ENCODE assay signal across 27 mouse cellular contexts in genomic region chr13:113656639-113657038, GRCm38 (mm10). TPM values are rescaled to one million over a fixed set of nuclear protein-coding genes. Genes with fewer than 3 reads are reported as not detected.
A peak's percentile ranks its signal among the peaks of the same experiment; 100 is the strongest.
DNase-seq lines count a peak whose midpoint lies in the region; ATAC-seq and TF ChIP-seq lines count a peak whose summit lies in the region.
"Had no signal": no experiment of that assay in that cellular context is flagged by ENCODE, and none has a peak within 500 bp of the region (broad histone marks: within the 10 kb centered on the region; RNA-seq: fewer than 3 reads in every experiment).

No protein-coding gene starts in this region.

- intact Hi-C loops in gastrocnemius, adult 2 months (cut with DNase I), result no loop called here
- intact Hi-C loops in gastrocnemius, postnatal 36 days (cut with DNase I), result no loop called here
- intact Hi-C loops in heart, adult 2 months (cut with DNase I), result no loop called here

- H3K4me2 ChIP-seq in heart, embryonic 13.5 days, result peak overlapping the region; percentile 58
- H3K4me2 ChIP-seq in midbrain, embryonic 11.5 days, result no peak overlapping the region
- H3K4me2 ChIP-seq in midbrain, embryonic 16.5 days (ENCODE audit: low read length), result no peak overlapping the region
- H3K4me2 ChIP-seq: embryonic facial prominence, embryonic 15.5 days; hindbrain, embryonic 15.5 days; liver, embryonic 15.5 days; lung, embryonic 15.5 days had no signal

- TF ChIP-seq POLR2A in heart, adult 2 months (IDR thresholded peaks at IDR 0.05; ENCODE audit: insufficient read depth, low read depth, low read length), result no peak

- H3K79me2 ChIP-seq in heart, adult 2 months (replicated peaks; ENCODE audit: control insufficient read depth, insufficient read depth, low read length), result no peaks in the 10 kb centered on the region; the same call in none of the 2 replicates

- H3K36me3 ChIP-seq in heart, embryonic 13.5 days, result peaks cover 8% of the 10 kb centered on the region
- H3K36me3 ChIP-seq in heart, adult 2 months (ENCODE audit: control insufficient read depth, insufficient read depth, low read length), result no peaks in the 10 kb centered on the region
- no peaks in the 10 kb centered on the region for H3K36me3 ChIP-seq in midbrain, embryonic 11.5 days (ENCODE audit: control insufficient read depth, insufficient read depth, low read length)
- no peaks in the 10 kb centered on the region for H3K36me3 ChIP-seq in midbrain, embryonic 16.5 days (ENCODE audit: control insufficient read depth, insufficient read depth, low read length)
- H3K36me3 ChIP-seq: embryonic facial prominence, embryonic 15.5 days; hindbrain, embryonic 15.5 days; limb, embryonic 10.5 days; liver, embryonic 15.5 days; lung, embryonic 15.5 days had no signal

- H3K4me1 ChIP-seq in heart, embryonic 13.5 days, result peaks cover 32% of the 10 kb centered on the region
- H3K4me1 ChIP-seq in heart, adult 2 months (ENCODE audit: control insufficient read depth, insufficient read depth, low read length), result no peaks in the 10 kb centered on the region
- no peaks in the 10 kb centered on the region for H3K4me1 ChIP-seq in midbrain, embryonic 11.5 days (ENCODE audit: control insufficient read depth, insufficient read depth, low read length)
- H3K4me1 ChIP-seq in midbrain, embryonic 16.5 days (ENCODE audit: control insufficient read depth, insufficient read depth, low read length), result no peaks in the 10 kb centered on the region
- H3K4me1 ChIP-seq: embryonic facial prominence, embryonic 15.5 days; hindbrain, embryonic 15.5 days; limb, embryonic 10.5 days; liver, embryonic 15.5 days; lung, embryonic 15.5 days had no signal

- WGBS in heart, embryonic 13.5 days, result 57% methylated on average over 4 of the region's 4 CpGs
- 69% methylated on average over 4 of the region's 4 CpGs for WGBS in heart, adult 2 months
- 90% methylated on average over 4 of the region's 4 CpGs for WGBS in midbrain, embryonic 11.5 days
- 90% methylated on average over 4 of the region's 4 CpGs for WGBS in midbrain, embryonic 16.5 days

- H3K27me3 ChIP-seq in heart, embryonic 13.5 days (replicated peaks), result no peaks in the 10 kb centered on the region
- no peaks in the 10 kb centered on the region for H3K27me3 ChIP-seq in heart, adult 2 months (ENCODE audit: control insufficient read depth, insufficient read depth, low read length)
- H3K27me3 ChIP-seq in midbrain, embryonic 11.5 days (ENCODE audit: control insufficient read depth, insufficient read depth, low read length), result no peaks in the 10 kb centered on the region
- no peaks in the 10 kb centered on the region for H3K27me3 ChIP-seq in midbrain, embryonic 16.5 days (ENCODE audit: control insufficient read depth, insufficient read depth, low read depth, low read length)
- H3K27me3 ChIP-seq: embryonic facial prominence, embryonic 15.5 days; hindbrain, embryonic 15.5 days; liver, embryonic 15.5 days; lung, embryonic 15.5 days had no signal

- ATAC-seq in heart, embryonic 13.5 days (ENCODE audit: extremely low read depth, insufficient number of reproducible peaks, low FRiP score, low TSS enrichment), result no peak
- ATAC-seq in midbrain, embryonic 11.5 days (ENCODE audit: low FRiP score), result no peak
- no peak for ATAC-seq in midbrain, embryonic 16.5 days
- ATAC-seq: CD4-positive, CD25-positive, alpha-beta regulatory T cell, adult 4 months; forebrain, embryonic 14.5 days had no signal

- H3K4me3 ChIP-seq in gastrocnemius, adult 2 months, result peak overlapping the region; percentile 70
- no peak overlapping the region for H3K4me3 ChIP-seq in heart, embryonic 13.5 days
- H3K4me3 ChIP-seq in heart, adult 2 months, result no peak overlapping the region
- no peak overlapping the region for H3K4me3 ChIP-seq in midbrain, embryonic 11.5 days (ENCODE audit: low read depth, low read length)
- H3K4me3 ChIP-seq in midbrain, embryonic 16.5 days (ENCODE audit: low read depth, low read length), result no peak overlapping the region
- H3K4me3 ChIP-seq: embryonic facial prominence, embryonic 15.5 days; hindbrain, embryonic 15.5 days; limb, embryonic 10.5 days; liver, embryonic 15.5 days; lung, embryonic 15.5 days had no signal

- TF ChIP-seq CTCF in gastrocnemius, adult 2 months (IDR thresholded peaks at IDR 0.05), result no peak
- no peak for TF ChIP-seq CTCF in heart, adult 2 months (IDR thresholded peaks at IDR 0.05)

- peak; percentile 52 for DNase-seq in gastrocnemius, adult 2 months
- DNase-seq in gastrocnemius, postnatal 36 days, result no peak
- DNase-seq in heart, adult 2 months, result no peak
- DNase-seq in midbrain, embryonic 11.5 days (ENCODE audit: low spot score, missing footprints), result peak; percentile 78
- DNase-seq in adrenal gland, adult 8-10 months, result no peak
- DNase-seq: adrenal gland, postnatal 25 days; cerebellum, adult 9-10 months; kidney, adult 2 months; kidney, postnatal 10 days; liver; lung, postnatal 4 days; thymus, adult 18-20 months; thymus, postnatal 4 days had no signal

- no peak for TF ChIP-seq EP300 in heart, adult 2 months (IDR thresholded peaks at IDR 0.05; ENCODE audit: insufficient read depth, low read depth, low read length)

- 0 out of 2 replicates have a peak overlapping the region, but pooled peaks have one; percentile 67 for H3K9ac ChIP-seq in heart, embryonic 13.5 days
- no peak overlapping the region for H3K9ac ChIP-seq in heart, adult 2 months (ENCODE audit: low read depth, low read length)
- no peak overlapping the region for H3K9ac ChIP-seq in midbrain, embryonic 11.5 days (ENCODE audit: low read length)
- H3K9ac ChIP-seq in midbrain, embryonic 16.5 days (ENCODE audit: low read depth, low read length), result no peak overlapping the region
- H3K9ac ChIP-seq: embryonic facial prominence, embryonic 15.5 days; hindbrain, embryonic 15.5 days; liver, embryonic 15.5 days; lung, embryonic 15.5 days had no signal

- peak overlapping the region; percentile 91 for H3K27ac ChIP-seq in gastrocnemius, adult 2 months
- peak overlapping the region; percentile 77 for H3K27ac ChIP-seq in heart, embryonic 13.5 days (replicated peaks)
- H3K27ac ChIP-seq in heart, adult 2 months, result no peak overlapping the region
- H3K27ac ChIP-seq in midbrain, embryonic 11.5 days (ENCODE audit: low read depth, low read length), result no peak overlapping the region
- no peak overlapping the region for H3K27ac ChIP-seq in midbrain, embryonic 16.5 days (ENCODE audit: low read length)
- H3K27ac ChIP-seq: embryonic facial prominence, embryonic 15.5 days; hindbrain, embryonic 15.5 days; limb, embryonic 10.5 days; liver, embryonic 15.5 days; lung, embryonic 15.5 days had no signal

- H3K9me3 ChIP-seq in heart, embryonic 13.5 days, result peaks cover 4% of the 10 kb centered on the region; the same call in 1 of the 2 replicates
- no peaks in the 10 kb centered on the region for H3K9me3 ChIP-seq in midbrain, embryonic 11.5 days (ENCODE audit: control insufficient read depth, low read length)
- H3K9me3 ChIP-seq in midbrain, embryonic 16.5 days (replicated peaks; ENCODE audit: control insufficient read depth, low read length, poor library complexity, severe bottlenecking), result no peaks in the 10 kb centered on the region
- H3K9me3 ChIP-seq: embryonic facial prominence, embryonic 15.5 days; hindbrain, embryonic 15.5 days; limb, embryonic 10.5 days; liver, embryonic 15.5 days; lung, embryonic 15.5 days had no signal

RNA-seq across cellular contexts. Expression of gene Hspb3, which starts 6.8 kb away (rescaled TPM):
- total RNA-seq in gastrocnemius, adult 2 months (2021), result 10 to 100 TPM; 45.0 to 51.6 TPM
- total RNA-seq in gastrocnemius, postnatal 36 days (2021), result 10 to 100 TPM; 40.3 to 40.8 TPM
- polyA plus RNA-seq in heart, embryonic 13.5 days (2015; fragmentation: Nextera tagmentation; extraction: Ambion mirVana), result 41.7 and 48.9 TPM in 2 replicates
- 10 to 100 TPM; 14.2 to 17.6 TPM for total RNA-seq in heart, adult 2 months (2021)
- polyA plus RNA-seq in heart, adult 2 months (2012; rRNA removed), result 19.6 and 35.9 TPM in 2 replicates
- not detected in 2 replicates for polyA plus RNA-seq in midbrain, embryonic 11.5 days (2014; fragmentation: Nextera tagmentation; extraction: Ambion mirVana)
- 0.47 TPM in 1 of 2 replicates, not detected in the other for polyA plus RNA-seq in midbrain, embryonic 16.5 days (2015; fragmentation: Nextera tagmentation; extraction: Ambion mirVana)
- not detected for total RNA-seq in adrenal gland, adult 8-10 months (2022)
- total RNA-seq: adrenal gland, postnatal 25 days; hematopoietic stem cell, adult 5-6 weeks; midbrain, postnatal 0 days; neutrophil, adult 5-6 weeks had no signal
- polyA plus RNA-seq: CD4-positive, CD25-positive, alpha-beta regulatory T cell, adult 4 months; forebrain, embryonic 14.5 days; intestine, embryonic 14.5 days; limb, embryonic 10.5 days; small intestine, adult 2 months had no signal

RNA-seq across cellular contexts. Expression of gene Snx18, which starts 38.3 kb away (rescaled TPM):
- total RNA-seq in gastrocnemius, adult 2 months (2021), result 10 to 100 TPM in 1 of 2 experiments, 1 to 10 TPM in 1; 9.2 to 13.6 TPM
- total RNA-seq in gastrocnemius, postnatal 36 days (2021), result 1 to 10 TPM; 9.3 TPM
- polyA plus RNA-seq in heart, embryonic 13.5 days (2015; fragmentation: Nextera tagmentation; extraction: Ambion mirVana), result 13.8 and 14.4 TPM in 2 replicates
- 10 to 100 TPM; 18.0 to 20.4 TPM for total RNA-seq in heart, adult 2 months (2021)
- 8.3 and 14.8 TPM in 2 replicates for polyA plus RNA-seq in heart, adult 2 months (2012; rRNA removed)
- 18.1 and 20.1 TPM in 2 replicates for polyA plus RNA-seq in midbrain, embryonic 11.5 days (2014; fragmentation: Nextera tagmentation; extraction: Ambion mirVana)
- 6.5 and 7.5 TPM in 2 replicates for polyA plus RNA-seq in midbrain, embryonic 16.5 days (2015; fragmentation: Nextera tagmentation; extraction: Ambion mirVana)
- 10 to 100 TPM; 23.3 to 29.6 (median 26.4) TPM for total RNA-seq in adrenal gland, adult 8-10 months (2022)

Comparison
In these comparisons a context has a peak if more than half of its experiments do, and no peak if none do; other contexts are left out.
1. DNase-seq: peak in gastrocnemius, adult 2 months (single experiment) and midbrain, embryonic 11.5 days (single experiment); none in gastrocnemius, postnatal 36 days (0 of 2), heart, adult 2 months (0 of 2) and adrenal gland, adult 8-10 months (single experiment).
2. H3K27ac ChIP-seq: peak in gastrocnemius, adult 2 months (single experiment) and heart, embryonic 13.5 days (single experiment); none in heart, adult 2 months (single experiment), midbrain, embryonic 11.5 days (single experiment) and midbrain, embryonic 16.5 days (single experiment).
3. RNA of gene Hspb3, which starts 6.8 kb away (total RNA-seq): 45.0 to 51.6 TPM in gastrocnemius, adult 2 months, 40.3 to 40.8 TPM in gastrocnemius, postnatal 36 days and 14.2 to 17.6 TPM in heart, adult 2 months; not detected in adrenal gland, adult 8-10 months; every median in the first group is over 10 times any median in the second.